Mouse (Mus musculus) CH12.LX (cell line): ENCODE results near the gene Mon2.

ENCODE experiments used
- BHLHE40 ChIP-seq: IDR thresholded peaks from 2 replicates; pipeline ENCODE4 v1.6.1; 2011; ENCODE audit warnings: mild to moderate bottlenecking, low read depth, low read length, improper control_type of control experiment
- CHD2 ChIP-seq: IDR thresholded peaks from 2 replicates; pipeline ENCODE4 v1.6.1; 2011; ENCODE audit warnings: low read length, improper control_type of control experiment
- CTCF ChIP-seq, 2 experiments: IDR thresholded peaks in 1 of 2; conservative IDR thresholded peaks in 1 of 2; 2 replicates each; pipeline ENCODE4 v1.5.1; 2011 to 2012; ENCODE audit warnings: low read depth in 2 of 2, low read length in 2 of 2, improper control_type of control experiment in 1 of 2, inconsistent platforms in 1 of 2, mild to moderate bottlenecking in 1 of 2, moderate library complexity in 1 of 2
- E2F4 ChIP-seq: IDR thresholded peaks from 2 replicates; pipeline ENCODE4 v1.6.1; 2011; ENCODE audit warnings: low read depth, low read length, improper control_type of control experiment; ENCODE audit not compliant: insufficient replicate concordance
- EP300 ChIP-seq: IDR thresholded peaks from 2 replicates; pipeline ENCODE4 v1.6.1; 2011; ENCODE audit warnings: low read length, improper control_type of control experiment
- JUN ChIP-seq: IDR thresholded peaks from 2 replicates; pipeline ENCODE4 v1.6.1; 2011; ENCODE audit warnings: low read depth, mild to moderate bottlenecking, low read length, improper control_type of control experiment, moderate library complexity; ENCODE audit not compliant: insufficient read depth
- KAT2A ChIP-seq: IDR thresholded peaks from 2 replicates; pipeline ENCODE4 v1.6.1; 2012; ENCODE audit warnings: low read length, improper control_type of control experiment, inconsistent platforms; ENCODE audit not compliant: insufficient replicate concordance
- MAX ChIP-seq: IDR thresholded peaks from 2 replicates; pipeline ENCODE4 v1.6.1; 2011; ENCODE audit warnings: low read length, improper control_type of control experiment
- PAX5 ChIP-seq: IDR thresholded peaks from 2 replicates; pipeline ENCODE4 v1.6.1; 2012; ENCODE audit warnings: low read length, inconsistent platforms, mixed read lengths
- POLR2A ChIP-seq: IDR thresholded peaks from 2 replicates; pipeline ENCODE4 v1.6.1; 2011; ENCODE audit warnings: low read depth, mild to moderate bottlenecking, improper control_type of control experiment, low read length
- POLR2AphosphoS2 ChIP-seq: IDR thresholded peaks from 2 replicates; pipeline ENCODE4 v1.6.1; 2011; ENCODE audit warnings: low read depth, low read length, improper control_type of control experiment
- RAD21 ChIP-seq: IDR thresholded peaks from 2 replicates; pipeline ENCODE4 v1.6.1; 2011; ENCODE audit warnings: low read depth, mild to moderate bottlenecking, low read length, improper control_type of control experiment, moderate library complexity
- USF1 ChIP-seq: IDR thresholded peaks from 2 replicates; pipeline ENCODE4 v1.6.1; 2014; ENCODE audit warnings: low read depth, mild to moderate bottlenecking, inconsistent platforms, low read length, improper control_type of control experiment
- ZMIZ1 ChIP-seq: IDR thresholded peaks from 2 replicates; pipeline ENCODE4 v1.6.1; 2012; ENCODE audit warnings: low read depth, mild to moderate bottlenecking, inconsistent platforms, low read length, improper control_type of control experiment

DNA sequence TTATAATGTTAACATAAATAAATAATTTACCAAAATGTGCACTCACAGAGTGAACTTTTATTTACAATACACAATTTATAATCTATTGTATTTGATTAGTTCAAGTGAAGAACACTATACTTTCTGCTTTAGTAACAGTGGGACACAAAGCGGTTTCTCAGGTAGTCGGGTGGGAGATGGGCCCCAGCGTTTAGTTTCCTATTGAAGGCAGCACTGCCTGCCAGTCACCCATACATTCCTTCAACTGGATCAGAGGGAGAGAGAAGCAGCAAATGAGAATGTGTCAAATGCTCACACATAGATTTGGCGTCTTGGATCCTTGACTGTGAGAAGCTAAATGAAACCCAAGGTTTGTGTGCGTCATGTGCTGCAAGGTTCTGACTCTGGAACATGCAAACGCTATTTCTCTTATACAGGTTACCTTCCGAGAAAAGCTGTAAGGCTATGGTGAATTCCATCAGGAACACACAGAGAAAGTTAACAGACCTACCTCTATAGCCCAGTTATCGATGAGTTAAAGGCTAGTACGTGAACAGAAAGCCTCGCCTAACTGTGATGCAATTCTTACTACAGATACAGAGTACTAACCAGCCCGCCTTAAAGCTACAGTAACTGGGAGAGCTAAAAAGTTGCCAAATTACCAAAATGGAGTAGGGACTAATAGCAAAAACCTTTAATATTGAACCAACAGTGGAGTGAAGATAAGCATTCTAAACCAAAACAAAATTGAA is 35.9 kb upstream of the Mon2 start:
- TF ChIP-seq POLR2A, result no peak
- no peak for TF ChIP-seq CTCF (conservative IDR thresholded peaks at IDR 0.05 in 1 of 2, IDR thresholded peaks at IDR 0.05 in 1 of 2; ENCODE audit: low read depth in 2 of 2, low read length in 2 of 2)
- TF ChIP-seq USF1, result no peak
- no peak for TF ChIP-seq ZMIZ1
- no peak for TF ChIP-seq KAT2A
- TF ChIP-seq EP300, result no peak
- TF ChIP-seq E2F4, result no peak
- TF ChIP-seq PAX5, result no peak
- TF ChIP-seq RAD21, result no peak
- no peak for TF ChIP-seq CHD2
- no peak for TF ChIP-seq POLR2AphosphoS2
- no peak for TF ChIP-seq MAX
- no peak for TF ChIP-seq BHLHE40
- no peak for TF ChIP-seq JUN
